Mouse (Mus musculus) B cell, adult 2 months (primary cell): Measurements from ENCODE around the gene Cd80.
"Not testable (repeated sequence)": the region's sequence is repeated elsewhere in the genome, so short reads cannot be mapped to it uniquely, and the experiment has no call there.

Experiments
- DNase-seq, 2 experiments: peaks; one replicate each; pipeline ENCODE4 v3.0.0; 2022

Gene Cd80

GRCm38 (mm10) chr16:38474677-38475286, 19.4 kb downstream of the Cd80 start:
- DNase-seq: no peak

- DNase-seq: no peak
Measured at GRCm38 (mm10) chr16:38475681-38476311, 20.4 kb downstream of the Cd80 start.

GRCm38 (mm10) chr16:38476312-38477240, 21.2 kb downstream of the Cd80 start:
- DNase-seq: peak; percentile 55 to 56

GRCm38 (mm10) chr16:38477241-38477608, 21.9 kb downstream of the Cd80 start:
- not testable (repeated sequence) for DNase-seq

- no peak for DNase-seq
Measured at GRCm38 (mm10) chr16:38478296-38478695, 22.9 kb downstream of the Cd80 start.

- no peak for DNase-seq
Measured at GRCm38 (mm10) chr16:38481327-38481726, 26.0 kb downstream of the Cd80 start.

- DNase-seq: peak; percentile 66
Measured at GRCm38 (mm10) chr16:38482780-38483562, 27.6 kb downstream of the Cd80 start.

GRCm38 (mm10) chr16:38483582-38484309, 28.4 kb downstream of the Cd80 start:
- peak; percentile 47 to 51 for DNase-seq

GRCm38 (mm10) chr16:38492551-38492950, 37.2 kb downstream of the Cd80 start:
- DNase-seq: no peak

- DNase-seq: no peak
Measured at GRCm38 (mm10) chr16:38493890-38494289, 38.5 kb downstream of the Cd80 start.

- no peak for DNase-seq
Measured at GRCm38 (mm10) chr16:38496604-38497140, 41.3 kb downstream of the Cd80 start.

- DNase-seq: no peak
Measured at GRCm38 (mm10) chr16:38502469-38502868, 47.1 kb downstream of the Cd80 start.

GRCm38 (mm10) chr16:38503528-38503927, 48.2 kb downstream of the Cd80 start:
- no peak for DNase-seq

GRCm38 (mm10) chr16:38506041-38506634, 50.8 kb downstream of the Cd80 start:
- DNase-seq: peak; percentile 71 to 72

- DNase-seq: no peak
Measured at GRCm38 (mm10) chr16:38510846-38511245, 55.5 kb downstream of the Cd80 start.

- no peak for DNase-seq
Measured at GRCm38 (mm10) chr16:38519140-38519539, 63.8 kb downstream of the Cd80 start.

GRCm38 (mm10) chr16:38521211-38521987, 66.0 kb downstream of the Cd80 start:
- no peak for DNase-seq

GRCm38 (mm10) chr16:38522129-38523084, 67.0 kb downstream of the Cd80 start, which contains the start of gene Timmdc1:
Gene Timmdc1, minus strand, starts transcription at chr16:38522663.
- peak; percentile 98 to 99 for DNase-seq

- no peak for DNase-seq
Measured at GRCm38 (mm10) chr16:38526264-38526663, 70.9 kb downstream of the Cd80 start.
